Mouse (Mus musculus): ENCODE results near the gene Hip1r. TPM values are rescaled to one million over a fixed set of nuclear protein-coding genes. Genes with fewer than 3 reads are reported as not detected.
A peak's percentile ranks its signal among the peaks of the same experiment; 100 is the strongest.

Hip1r gene
- polyA plus RNA-seq (2015; fragmentation: Nextera tagmentation; extraction: Ambion mirVana): 26.9 and 27.5 TPM in 2 replicates

- Histone ChIP-seq H3K9ac (replicated peaks) (peak within 1 kb of the TSS; percentile 73), H3K4me2 (replicated peaks) (peak within 1 kb of the TSS; percentile 87), H3K36me3 (no peaks in the 10 kb centered on the region), H3K4me3 (peak within 1 kb of the TSS; percentile 77), H3K4me1 (peaks cover 21% of the 10 kb centered on the region), H3K27me3 (0 out of 2 replicates have a peak, but pooled peaks cover 7% of the 10 kb centered on the region), H3K27ac (replicated peaks) (peak within 1 kb of the TSS; percentile 45; the same call in 1 of the 2 replicates), H3K9me3 (no peaks in the 10 kb centered on the region)
- WGBS: under 1% methylated on average over 100 of the region's 106 CpGs
- ATAC-seq (replicated peaks): peak; percentile 84
These were observed at the start of gene Hip1r for GRCm38 (mm10) chr5:123973299-123974178. TSS of gene Hip1r (plus strand) at chr5:123973628.

GRCm38 (mm10) chr5:123927118-123927517 is 46.3 kb upstream of the Hip1r start, which contains the start of gene Gm43518:
TSS of gene Gm43518 (plus strand) at chr5:123927418.
- peaks cover 7% of the 10 kb centered on the region for H3K4me1 ChIP-seq
- H3K27me3 ChIP-seq: no peaks in the 10 kb centered on the region
- no peak for ATAC-seq (replicated peaks)
- 93% methylated on average over 9 of the region's 9 CpGs for WGBS
- no peak within 1 kb of the TSS for H3K4me2 ChIP-seq (replicated peaks)
- H3K9ac ChIP-seq (replicated peaks): no peak within 1 kb of the TSS
- H3K4me3 ChIP-seq: no peak within 1 kb of the TSS
- peaks cover 62% of the 10 kb centered on the region for H3K36me3 ChIP-seq
- no peak within 1 kb of the TSS for H3K27ac ChIP-seq (replicated peaks)
- H3K9me3 ChIP-seq: no peaks in the 10 kb centered on the region

GRCm38 (mm10) chr5:123930508-123930989 is 42.9 kb upstream of the Hip1r start, which contains the start of gene Ccdc62:
TSS of gene Ccdc62 (plus strand) at chr5:123930679.
- peak within 1 kb of the TSS; percentile 90 for H3K27ac ChIP-seq (replicated peaks)
- H3K27me3 ChIP-seq: no peaks in the 10 kb centered on the region
- H3K9ac ChIP-seq (replicated peaks): peak within 1 kb of the TSS; percentile 86
- WGBS: under 1% methylated on average over 56 of the region's 56 CpGs
- H3K36me3 ChIP-seq: peaks cover 27% of the 10 kb centered on the region
- H3K4me3 ChIP-seq: peak within 1 kb of the TSS; percentile 61
- no peaks in the 10 kb centered on the region for H3K9me3 ChIP-seq
- H3K4me2 ChIP-seq (replicated peaks): peak within 1 kb of the TSS; percentile 64
- H3K4me1 ChIP-seq: peaks cover 7% of the 10 kb centered on the region
- ATAC-seq (replicated peaks): peak; percentile 98

GRCm38 (mm10) chr5:123931131-123931530 is 42.3 kb upstream of the Hip1r start:
- Histone ChIP-seq H3K4me2 (replicated peaks) (peak overlapping the region; percentile 64), H3K9ac (replicated peaks) (peak overlapping the region; percentile 86; the same call in 1 of the 2 replicates), H3K27me3 (no peaks in the 10 kb centered on the region), H3K4me3 (peak overlapping the region; percentile 61), H3K27ac (replicated peaks) (no peak overlapping the region), H3K4me1 (peaks cover 7% of the 10 kb centered on the region), H3K9me3 (no peaks in the 10 kb centered on the region), H3K36me3 (peaks cover 22% of the 10 kb centered on the region)
- ATAC-seq (replicated peaks): no peak
- WGBS: 51% methylated on average over 13 of the region's 13 CpGs

GRCm38 (mm10) chr5:123932927-123933326 is 40.5 kb upstream of the Hip1r start:
- Histone ChIP-seq H3K4me2 (replicated peaks) (no peak overlapping the region), H3K9ac (replicated peaks) (no peak overlapping the region), H3K27ac (replicated peaks) (no peak overlapping the region), H3K4me3 (no peak overlapping the region), H3K4me1 (peaks cover 7% of the 10 kb centered on the region), H3K27me3 (no peaks in the 10 kb centered on the region), H3K36me3 (peaks cover 4% of the 10 kb centered on the region), H3K9me3 (no peaks in the 10 kb centered on the region)
- ATAC-seq (replicated peaks): no peak

GRCm38 (mm10) chr5:123933556-123933955 is 39.9 kb upstream of the Hip1r start:
- no peak overlapping the region for H3K4me3 ChIP-seq
- H3K36me3 ChIP-seq: no peaks in the 10 kb centered on the region
- H3K27ac ChIP-seq (replicated peaks): no peak overlapping the region
- peaks cover 7% of the 10 kb centered on the region for H3K4me1 ChIP-seq
- no peak overlapping the region for H3K9ac ChIP-seq (replicated peaks)
- H3K4me2 ChIP-seq (replicated peaks): no peak overlapping the region
- WGBS: 90% methylated on average over 12 of the region's 12 CpGs
- no peaks in the 10 kb centered on the region for H3K27me3 ChIP-seq
- H3K9me3 ChIP-seq: no peaks in the 10 kb centered on the region
- ATAC-seq (replicated peaks): no peak

- Histone ChIP-seq H3K9me3 (no peaks in the 10 kb centered on the region), H3K4me1 (peaks cover 7% of the 10 kb centered on the region), H3K9ac (replicated peaks) (no peak overlapping the region), H3K4me3 (no peak overlapping the region), H3K36me3 (no peaks in the 10 kb centered on the region), H3K27me3 (no peaks in the 10 kb centered on the region), H3K27ac (replicated peaks) (no peak overlapping the region), H3K4me2 (replicated peaks) (no peak overlapping the region)
- ATAC-seq (replicated peaks): no peak
- WGBS: 37% methylated on average over 18 of the region's 18 CpGs
These were observed 39.4 kb upstream of the Hip1r start for GRCm38 (mm10) chr5:123933957-123934591.

GRCm38 (mm10) chr5:123935931-123936330 is 37.5 kb upstream of the Hip1r start:
- no peak for ATAC-seq (replicated peaks)
- Histone ChIP-seq H3K4me2 (replicated peaks) (no peak overlapping the region), H3K27ac (replicated peaks) (no peak overlapping the region), H3K9ac (replicated peaks) (no peak overlapping the region), H3K36me3 (no peaks in the 10 kb centered on the region), H3K4me1 (peaks cover 3% of the 10 kb centered on the region), H3K9me3 (no peaks in the 10 kb centered on the region), H3K4me3 (no peak overlapping the region), H3K27me3 (no peaks in the 10 kb centered on the region)
- 93% methylated on average over 5 of the region's 5 CpGs for WGBS

GRCm38 (mm10) chr5:123938479-123938878 is 34.9 kb upstream of the Hip1r start:
- Histone ChIP-seq H3K4me2 (replicated peaks) (no peak overlapping the region), H3K36me3 (no peaks in the 10 kb centered on the region), H3K27me3 (no peaks in the 10 kb centered on the region), H3K9ac (replicated peaks) (no peak overlapping the region), H3K9me3 (no peaks in the 10 kb centered on the region), H3K4me1 (no peaks in the 10 kb centered on the region), H3K27ac (replicated peaks) (no peak overlapping the region), H3K4me3 (no peak overlapping the region)
- no peak for ATAC-seq (replicated peaks)
- WGBS: 91% methylated on average over 5 of the region's 5 CpGs

GRCm38 (mm10) chr5:123946546-123946945 is 26.9 kb upstream of the Hip1r start:
- no peaks in the 10 kb centered on the region for H3K9me3 ChIP-seq
- WGBS: 54% methylated on average over 4 of the region's 4 CpGs
- no peaks in the 10 kb centered on the region for H3K36me3 ChIP-seq
- H3K27me3 ChIP-seq: no peaks in the 10 kb centered on the region
- H3K9ac ChIP-seq (replicated peaks): no peak overlapping the region
- no peak for ATAC-seq (replicated peaks)
- no peak overlapping the region for H3K4me3 ChIP-seq
- H3K27ac ChIP-seq (replicated peaks): no peak overlapping the region
- H3K4me1 ChIP-seq: no peaks in the 10 kb centered on the region
- no peak overlapping the region for H3K4me2 ChIP-seq (replicated peaks)

GRCm38 (mm10) chr5:123947041-123947761 is 26.2 kb upstream of the Hip1r start:
- Histone ChIP-seq H3K36me3 (no peaks in the 10 kb centered on the region), H3K27ac (replicated peaks) (no peak overlapping the region), H3K4me3 (no peak overlapping the region), H3K9ac (replicated peaks) (no peak overlapping the region), H3K27me3 (no peaks in the 10 kb centered on the region), H3K9me3 (no peaks in the 10 kb centered on the region), H3K4me1 (no peaks in the 10 kb centered on the region), H3K4me2 (replicated peaks) (no peak overlapping the region)
- 51% methylated on average over 7 of the region's 7 CpGs for WGBS
- no peak for ATAC-seq (replicated peaks)

All from forebrain, embryonic 15.5 days (tissue).